Mouse (Mus musculus): ENCODE measurements at regions not wholly inside any gene's neighbourhood (a gene's known extent, or its start where the extent isn't known, plus 50 kb on each side); places are given as distances from the start of the nearest gene placed in this dataset.
"Not testable (repeated sequence)": the region's sequence is repeated elsewhere in the genome, so short reads cannot be mapped to it uniquely, and the experiment has no call there.

DNA sequence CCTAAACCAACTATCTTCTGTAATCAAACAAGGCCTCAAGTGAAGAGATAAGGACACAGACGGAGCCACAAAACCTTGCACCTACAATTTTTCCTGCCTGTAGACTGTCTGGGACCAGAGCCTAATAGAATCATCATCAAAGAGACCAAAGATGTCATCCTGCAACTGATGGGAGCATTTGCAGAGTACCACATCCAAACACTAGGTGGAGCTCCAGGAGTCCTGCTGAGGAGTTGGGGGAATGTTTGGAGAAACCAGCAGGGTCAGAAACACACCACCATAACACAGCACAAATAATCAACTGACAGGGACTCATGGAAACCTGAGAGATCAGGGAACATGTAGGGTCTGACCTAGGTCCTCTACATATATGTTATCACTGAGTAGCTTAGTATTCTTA lies 160.9 kb downstream of the Gm6760 start:
- Histone ChIP-seq H3K27me3 (ENCODE audit: insufficient read depth, low read length) (no peaks in the 10 kb centered on the region), H3K9me3 (ENCODE audit: low read length) (no peaks in the 10 kb centered on the region), H3K4me3 (ENCODE audit: low read depth, low read length) (no peak overlapping the region), H3K4me2 (ENCODE audit: low read depth) (no peak overlapping the region), H3K36me3 (ENCODE audit: insufficient read depth) (no peaks in the 10 kb centered on the region), H3K4me1 (ENCODE audit: insufficient read depth) (no peaks in the 10 kb centered on the region), H3K9ac (no peak overlapping the region), H3K27ac (ENCODE audit: low read depth, low read length) (no peak overlapping the region)
- no peak for ATAC-seq
- peak; percentile 0 for DNase-seq
- 40% methylated on average over 1 of the region's 1 CpGs for WGBS
- TF ChIP-seq CTCF (IDR thresholded peaks at IDR 0.05; ENCODE audit: low read depth), result peak; percentile 50

DNA sequence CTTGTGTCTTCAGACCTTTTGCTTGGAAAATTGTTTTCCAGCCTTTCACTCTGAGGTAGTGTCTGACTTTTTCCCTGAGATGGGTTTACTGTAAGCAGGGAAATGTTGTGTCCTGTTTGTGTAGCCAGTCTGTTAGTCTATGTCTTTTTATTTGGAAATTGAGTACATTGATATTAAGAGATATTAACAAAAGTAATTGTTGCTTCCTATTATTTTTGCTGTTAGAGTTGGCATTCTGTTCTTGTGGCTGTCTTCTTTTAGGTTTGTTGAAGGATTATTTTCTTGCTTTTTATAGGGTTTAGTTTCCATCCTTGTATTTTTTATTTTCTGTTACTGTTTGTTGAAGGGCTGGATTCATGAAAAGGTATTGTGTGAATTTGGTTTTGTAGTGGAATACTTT lies 179.6 kb downstream of the Gm6760 start:
- H3K36me3 ChIP-seq (ENCODE audit: insufficient read depth); H3K4me1 ChIP-seq (ENCODE audit: insufficient read depth); H3K9ac ChIP-seq; H3K4me3 ChIP-seq (ENCODE audit: low read depth, low read length); H3K27ac ChIP-seq (ENCODE audit: low read depth, low read length); ATAC-seq; H3K4me2 ChIP-seq (ENCODE audit: low read depth); H3K27me3 ChIP-seq (ENCODE audit: insufficient read depth, low read length); H3K9me3 ChIP-seq (ENCODE audit: low read length): not testable (repeated sequence)
- peak; percentile 1 for DNase-seq
